Mouse (Mus musculus): ENCODE results near the gene Smchd1.

The Smchd1 gene

DNA sequence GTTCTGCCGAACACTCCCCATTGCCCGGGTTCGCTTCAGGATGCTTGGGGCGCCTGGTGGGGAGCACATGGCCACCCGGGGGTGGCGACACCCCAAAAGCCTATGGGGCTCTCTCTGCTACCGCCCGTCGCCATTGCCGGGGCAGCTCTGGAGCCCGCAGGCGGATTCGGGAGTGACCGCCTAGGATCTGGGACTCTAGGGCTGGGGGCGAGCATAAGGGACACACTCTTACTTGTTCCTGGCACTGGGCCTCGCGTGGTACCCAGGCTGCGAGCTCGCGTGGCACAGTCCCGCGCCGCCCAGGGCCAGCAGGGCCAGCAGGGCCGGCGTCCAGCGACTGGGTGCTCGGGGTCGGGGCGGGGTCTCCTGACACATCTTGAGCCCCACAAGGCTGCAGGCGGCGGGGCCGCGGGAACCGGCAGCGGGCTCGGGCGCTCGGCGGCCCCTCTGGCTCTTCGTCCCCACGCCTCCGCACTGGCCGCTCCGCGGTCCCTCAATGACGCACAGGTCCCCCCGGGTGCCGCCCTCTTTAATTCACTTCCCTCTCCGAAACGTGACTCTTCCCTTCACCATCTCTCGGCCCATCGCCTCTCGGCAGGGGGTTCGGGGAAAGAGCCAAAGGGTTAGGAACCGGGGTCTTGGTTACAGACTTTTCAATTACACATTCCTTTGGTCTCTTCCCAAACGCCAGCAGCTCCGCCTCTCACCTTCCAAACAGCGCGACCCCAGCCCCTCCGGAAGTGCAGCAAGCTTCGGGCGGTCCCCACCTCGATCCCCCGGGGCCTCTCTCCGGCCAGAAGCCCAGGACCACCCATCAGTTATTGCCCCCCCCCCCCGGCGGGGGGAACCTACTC, 164.4 kb downstream of the Smchd1 start:
- no peak for DNase-seq (ENCODE audit: low read depth, low spot score)

DNA sequence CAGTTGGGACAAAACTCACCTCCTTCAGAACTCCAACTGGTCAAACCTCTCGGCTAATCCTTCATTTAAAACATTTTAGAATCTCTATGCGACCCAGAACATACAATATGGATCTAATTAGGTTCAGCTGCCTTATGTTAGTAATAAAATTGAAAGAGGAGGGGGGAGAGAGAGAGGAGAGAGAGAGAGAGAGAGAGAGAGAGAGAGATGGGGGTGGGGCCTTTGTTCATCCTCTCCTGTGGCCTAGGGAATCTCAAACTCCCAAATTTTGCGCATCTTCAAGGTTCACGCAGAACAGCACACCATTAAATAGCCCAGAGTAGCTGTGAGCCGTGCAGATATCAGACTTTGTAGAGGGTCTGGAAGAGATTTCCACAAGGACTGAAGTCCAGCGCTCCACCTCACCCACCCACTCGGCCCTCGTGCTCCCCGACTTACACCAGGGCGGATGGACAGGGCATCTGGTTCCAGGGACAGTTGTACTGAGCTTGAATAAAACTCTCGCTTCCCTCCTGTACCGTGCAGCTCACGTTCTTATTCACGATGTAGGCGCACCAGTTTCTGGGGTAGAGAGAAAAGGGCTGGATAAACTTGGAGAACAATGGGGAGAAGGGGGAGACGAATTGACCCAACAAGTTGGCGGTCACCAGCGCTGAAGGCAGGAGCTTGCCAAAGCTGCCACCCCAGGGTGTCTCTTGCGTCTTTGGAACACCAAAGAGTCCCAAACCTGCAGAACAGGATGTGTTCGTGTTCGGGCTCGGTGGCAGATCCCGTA, 165.2 kb downstream of the Smchd1 start:
- no peak for DNase-seq (ENCODE audit: low read depth, low spot score)

DNA sequence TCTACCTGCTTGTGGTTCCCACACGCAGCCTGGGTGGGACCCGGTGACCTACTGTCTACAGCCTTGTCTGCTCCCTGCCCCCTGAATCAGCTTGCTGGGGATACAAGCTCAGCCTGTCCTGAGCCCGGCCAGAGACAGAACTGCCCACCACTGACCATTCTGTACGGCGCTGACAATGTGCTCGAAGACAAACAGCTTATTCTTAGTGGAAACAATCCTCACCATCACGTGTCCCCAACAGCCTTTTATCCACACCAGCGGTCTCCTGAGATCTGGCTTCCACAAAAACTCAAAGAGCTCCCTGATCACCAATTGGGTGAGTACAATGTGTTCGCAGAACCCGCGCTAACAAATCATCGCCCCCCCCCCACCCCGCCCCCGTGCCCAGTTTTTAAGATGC, 166.0 kb downstream of the Smchd1 start:
- peak; percentile 81 for DNase-seq (ENCODE audit: low read depth, low spot score)

DNA sequence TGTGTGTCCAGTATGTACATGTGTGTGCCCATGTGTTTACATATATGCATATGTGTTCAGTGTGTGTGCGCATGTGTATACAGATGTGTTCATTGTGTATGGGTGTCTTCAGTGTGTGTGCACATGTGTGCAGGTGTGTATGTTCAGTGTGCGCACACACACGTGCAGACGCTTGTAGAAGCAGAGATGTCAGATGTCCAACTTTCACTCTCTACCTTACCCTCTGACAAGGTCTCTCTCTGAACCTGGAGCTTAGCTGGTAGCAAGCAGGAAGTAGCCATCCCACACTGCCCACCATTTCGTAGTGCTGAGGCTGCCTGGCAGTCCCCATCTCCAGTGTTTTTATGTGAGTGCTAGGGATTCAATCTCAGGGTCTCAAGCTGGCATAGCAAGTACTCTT, 166.8 kb downstream of the Smchd1 start:
- DNase-seq (ENCODE audit: low read depth, low spot score): no peak

DNA sequence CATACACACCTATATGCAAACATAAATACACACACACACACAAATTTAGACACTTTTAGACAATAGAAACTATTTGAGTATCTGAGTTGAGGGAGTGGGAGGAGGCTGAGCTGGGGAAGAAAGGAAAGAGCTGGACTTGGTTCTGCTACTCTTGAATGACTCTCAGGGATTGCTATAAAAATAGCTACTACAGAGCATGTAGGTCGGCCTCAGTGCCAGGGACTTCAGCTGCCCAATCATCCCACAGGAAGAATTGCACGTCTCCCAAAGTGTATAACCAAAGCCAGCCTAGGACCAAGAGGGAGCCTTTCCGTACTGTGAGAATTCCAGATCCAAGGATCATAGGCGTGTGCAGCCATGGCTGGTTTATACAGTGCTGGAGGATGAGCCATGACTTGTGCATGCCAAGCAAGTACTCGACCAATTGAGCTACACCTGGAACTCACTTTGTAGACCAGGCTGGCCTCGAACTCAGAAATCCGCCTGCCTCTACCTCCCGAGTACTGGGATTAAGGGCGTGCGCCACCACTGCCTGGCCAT, 167.8 kb downstream of the Smchd1 start:
- DNase-seq (ENCODE audit: low read depth, low spot score): no peak

DNA sequence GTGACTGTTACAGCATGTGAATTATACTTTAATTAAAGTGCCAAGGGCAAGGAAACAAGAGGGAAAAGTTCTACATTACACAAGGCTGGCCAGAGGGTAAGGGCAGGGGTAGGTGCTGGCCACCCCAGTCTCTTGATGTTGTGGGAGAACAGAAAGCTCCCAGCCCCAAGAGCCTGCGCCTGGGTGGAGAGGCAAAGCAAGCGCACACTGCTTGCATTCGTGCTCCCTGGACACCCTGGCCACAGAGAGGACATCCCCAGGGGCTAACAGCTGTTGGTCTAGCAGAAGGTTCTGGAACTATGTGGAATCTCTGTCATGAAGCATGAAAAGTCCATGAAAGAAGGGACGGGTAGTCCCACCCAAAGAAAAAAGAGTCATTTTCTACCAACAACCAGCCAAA, 168.4 kb downstream of the Smchd1 start:
- DNase-seq (ENCODE audit: low read depth, low spot score): no peak

DNA sequence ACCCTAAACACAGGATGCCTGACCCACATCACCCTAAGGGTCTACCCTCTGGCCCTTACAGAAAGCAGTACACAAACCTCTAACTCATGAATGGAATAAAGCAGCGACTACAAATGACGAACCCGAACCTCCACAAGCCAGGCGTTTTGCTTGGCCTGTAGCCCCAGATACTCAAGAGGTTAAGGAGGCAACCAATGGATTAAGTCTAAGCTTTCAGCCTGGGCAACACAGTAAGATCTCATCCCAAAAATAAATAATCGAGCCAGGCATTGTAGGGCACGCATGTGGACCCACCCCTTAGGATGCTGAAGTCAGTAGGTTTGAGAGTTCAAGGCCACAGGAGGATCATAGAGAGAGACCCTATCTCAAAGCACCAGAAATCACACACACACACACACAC, 169.1 kb downstream of the Smchd1 start:
- DNase-seq (ENCODE audit: low read depth, low spot score): no peak

DNA sequence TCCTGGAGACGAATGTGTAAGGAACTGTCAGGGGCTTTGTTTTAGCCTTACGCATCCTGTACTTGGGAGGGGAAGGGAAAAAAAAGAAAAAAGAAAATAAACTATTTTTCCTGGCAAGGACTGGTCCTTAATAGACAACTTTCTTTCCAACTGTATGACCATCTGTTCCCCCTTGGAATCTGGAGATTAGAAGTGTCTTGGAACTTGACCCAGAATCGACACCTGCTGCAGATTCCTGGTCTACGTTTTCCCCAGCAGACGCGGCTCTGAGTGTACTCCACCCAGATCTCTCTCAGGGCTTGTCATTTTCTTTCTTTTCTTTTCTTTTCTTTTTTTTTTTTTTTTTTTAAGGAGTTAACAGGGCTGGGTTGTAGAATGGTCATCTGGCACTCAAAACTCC, 171.7 kb downstream of the Smchd1 start:
- DNase-seq (ENCODE audit: low read depth, low spot score): peak; percentile 29

DNA sequence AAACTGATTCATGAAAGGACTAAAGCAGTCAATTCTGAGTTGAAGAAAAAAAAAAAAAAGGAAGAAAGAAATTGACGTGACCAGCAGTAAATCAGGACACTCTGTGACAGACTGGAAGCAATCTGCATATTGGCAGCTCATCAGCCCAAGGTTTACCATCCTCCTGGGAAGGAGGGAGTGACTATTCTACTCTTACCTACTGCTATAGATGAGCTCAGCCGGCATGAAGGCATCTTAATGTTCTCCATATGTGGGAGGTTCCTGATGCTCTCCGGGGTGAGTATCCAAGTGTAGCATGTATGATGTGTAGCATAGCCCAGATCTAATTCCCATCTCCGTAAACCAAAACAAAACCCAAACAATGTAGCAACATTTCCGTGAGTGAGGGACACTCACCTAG, 173.7 kb downstream of the Smchd1 start:
- no peak for DNase-seq (ENCODE audit: low read depth, low spot score)

DNA sequence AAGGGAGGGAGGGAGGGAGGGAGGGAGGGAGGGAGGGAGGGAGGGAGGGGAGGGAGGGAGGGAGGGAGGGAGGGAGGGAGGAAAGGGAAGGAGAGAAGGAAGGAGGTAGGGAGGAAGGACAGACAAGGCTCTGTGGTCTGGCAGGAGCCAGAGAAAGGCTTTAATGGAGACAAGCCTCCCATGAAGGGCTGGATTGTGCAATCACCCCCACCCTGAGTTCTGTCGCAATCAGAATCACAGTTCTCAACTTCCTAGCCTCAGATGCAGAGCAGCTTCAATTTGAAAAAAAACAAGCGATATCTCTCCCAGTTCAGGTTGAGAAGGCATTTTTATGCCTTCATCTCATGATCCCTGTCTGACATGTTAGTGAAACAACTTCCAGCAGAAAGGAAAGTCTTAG, 174.8 kb downstream of the Smchd1 start:
- DNase-seq (ENCODE audit: low read depth, low spot score): no peak

DNA sequence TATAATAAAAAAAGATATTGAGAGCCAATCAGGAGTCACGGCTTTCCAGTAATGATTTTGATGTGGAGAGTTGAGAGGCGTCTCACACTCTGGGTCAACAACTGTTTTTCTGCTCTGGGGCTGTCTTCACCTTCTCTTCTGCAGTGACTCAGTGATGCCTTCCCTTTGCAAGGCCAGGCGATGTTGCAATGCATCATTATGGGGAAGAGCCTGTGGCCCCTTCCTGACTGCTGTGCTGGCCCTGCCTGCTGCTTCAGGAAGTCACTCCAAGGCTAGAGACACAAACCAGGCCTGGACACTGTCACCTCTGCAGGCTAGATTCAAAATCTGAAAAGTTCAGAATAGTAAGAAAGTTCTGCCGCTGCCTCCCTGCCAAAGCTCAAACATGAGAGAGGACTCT, 175.3 kb downstream of the Smchd1 start:
- DNase-seq (ENCODE audit: low read depth, low spot score): no peak

DNA sequence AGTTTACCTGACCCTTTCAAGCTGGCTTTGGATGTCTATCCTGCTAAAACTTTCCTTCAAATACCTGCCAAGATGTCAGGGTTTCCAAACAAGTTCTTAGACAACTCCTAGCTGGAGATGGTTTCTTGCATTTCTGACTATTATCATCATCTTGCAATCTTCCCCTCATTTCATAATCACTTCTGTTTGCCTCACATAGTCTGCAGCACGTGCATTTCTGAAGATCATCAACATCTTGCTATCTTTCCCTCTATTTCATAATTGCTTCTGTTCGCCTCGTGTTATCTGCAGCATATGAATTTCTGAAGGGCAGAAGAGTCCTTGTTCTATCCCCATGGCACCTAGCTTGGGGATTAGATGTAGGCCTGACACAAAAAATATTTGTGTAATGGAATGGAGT, 180.6 kb downstream of the Smchd1 start:
- DNase-seq (ENCODE audit: low read depth, low spot score): no peak

Measured in brain, adult 2 months (tissue).